Mouse (Mus musculus) Patski (cell line): Measurements from ENCODE around the gene Ano6. TPM values are rescaled to one million over a fixed set of nuclear protein-coding genes. Genes with fewer than 3 reads are reported as not detected.

Experiments used
- ATAC-seq: fragments of 100-300 bp; one replicate; pipeline ENCODE4 v1.8.0; 2021
- CTCF ChIA-PET: fragments of 350-600 bp; sonication (Branson Sonifier 250); formaldehyde crosslinking; loops from one replicate; lab custom pipeline; 2022; ENCODE audit warnings: inconsistent platforms; lab: Charles Lee
- POLR2A ChIA-PET: fragments of 350-600 bp; sonication (Branson Sonifier 250); formaldehyde crosslinking; loops from one replicate; lab custom pipeline; 2022; ENCODE audit warnings: antibody characterized with exemption, inconsistent platforms; lab: Charles Lee
- DNase-seq: peaks from one replicate; pipeline ENCODE4 v3.0.0-alpha.2; 2011; ENCODE audit warnings: low read depth, low spot score
- H3K27me3 ChIP-seq: fragments of 371-371 bp; one replicate; pipeline ENCODE4 v1.5.1; 2021
- CTCF ChIP-seq: fragments of 100-300 bp; IDR thresholded peaks from one replicate; pipeline ENCODE4 v1.5.1; 2021
- in situ Hi-C: fragments of 300-500 bp; cut with MboI; formaldehyde crosslinking; loops from 3 replicates; pipeline ENCODE4 v1.11.1; 2018; ENCODE audit warnings: low pct_unique_long_range_greater_than_20kb, mixed read lengths
- polyA plus RNA-seq: library from polyadenylated mRNA; unstranded; gene quantifications from one replicate; pipeline ENCODE4 v1.2.3, GENCODE M21; 2021

The Ano6 gene
- polyA plus RNA-seq, 1 experiment from 2014 or later, result 184 TPM

DNA sequence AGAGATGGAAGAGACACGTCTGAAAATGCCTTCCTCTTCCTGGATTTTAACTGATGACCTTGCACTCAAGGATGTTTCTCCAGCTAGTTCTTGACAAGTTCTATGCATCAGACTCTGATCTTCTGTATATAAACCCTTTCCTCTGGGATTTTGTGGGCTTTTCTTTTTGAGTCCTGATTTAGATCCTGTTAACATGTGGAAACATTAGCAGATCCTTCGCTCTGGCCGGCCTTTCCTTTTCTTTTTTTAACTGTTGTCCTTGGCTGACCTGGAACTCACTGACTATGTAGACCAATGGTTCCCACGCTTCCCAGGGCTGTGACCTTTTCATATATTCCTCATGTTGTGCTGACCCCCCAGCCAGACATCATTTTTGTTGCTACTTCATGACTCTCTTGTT is 45.4 kb downstream of the Ano6 start:
- in situ Hi-C loops, result no loop called here
- H3K27me3 ChIP-seq, result no peaks in the 10 kb centered on the region
- POLR2A ChIA-PET, result no interaction called here
- CTCF ChIA-PET, result no interaction called here
- TF ChIP-seq CTCF, result no peak
- ATAC-seq, result no peak
- DNase-seq, result no peak

DNA sequence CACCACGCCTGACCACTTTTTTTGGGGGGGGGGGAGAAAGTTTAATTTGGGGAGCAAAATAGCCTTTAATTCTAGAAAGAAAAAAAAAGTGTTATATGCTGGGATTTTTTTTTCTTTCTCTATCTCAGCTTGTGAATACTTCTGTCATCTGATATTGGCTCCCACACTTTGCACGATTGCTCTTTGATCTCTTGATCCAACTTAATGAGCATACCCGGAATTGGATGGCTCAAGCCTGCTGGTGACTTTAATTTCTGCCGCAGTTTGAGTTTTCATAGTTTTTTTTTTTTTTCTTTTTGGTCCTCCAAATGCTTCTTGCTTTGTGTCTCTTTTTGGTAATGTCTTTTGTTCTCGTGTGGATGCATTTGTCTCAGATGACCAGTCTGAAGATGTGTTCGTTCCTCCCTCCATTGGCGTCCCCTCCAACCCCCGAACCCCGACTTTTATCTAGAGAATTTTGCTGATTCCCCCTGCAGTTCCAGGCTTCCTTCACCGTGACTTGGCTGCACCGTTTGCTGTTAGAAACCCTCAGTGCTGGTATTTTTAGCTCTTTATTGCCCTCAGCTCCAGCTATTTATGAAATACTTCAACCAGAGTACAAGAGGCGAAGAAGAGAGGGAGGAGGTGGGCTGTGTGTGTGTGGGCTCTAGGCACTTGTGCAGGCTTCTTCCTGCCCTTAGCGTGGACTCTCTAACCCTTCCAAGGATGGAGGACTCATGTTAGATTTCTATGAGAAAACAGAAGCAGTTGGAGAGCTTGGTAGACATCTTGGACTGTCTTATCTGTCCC is 46.2 kb downstream of the Ano6 start:
- ATAC-seq, result no peak
- POLR2A ChIA-PET, result no interaction called here

DNA sequence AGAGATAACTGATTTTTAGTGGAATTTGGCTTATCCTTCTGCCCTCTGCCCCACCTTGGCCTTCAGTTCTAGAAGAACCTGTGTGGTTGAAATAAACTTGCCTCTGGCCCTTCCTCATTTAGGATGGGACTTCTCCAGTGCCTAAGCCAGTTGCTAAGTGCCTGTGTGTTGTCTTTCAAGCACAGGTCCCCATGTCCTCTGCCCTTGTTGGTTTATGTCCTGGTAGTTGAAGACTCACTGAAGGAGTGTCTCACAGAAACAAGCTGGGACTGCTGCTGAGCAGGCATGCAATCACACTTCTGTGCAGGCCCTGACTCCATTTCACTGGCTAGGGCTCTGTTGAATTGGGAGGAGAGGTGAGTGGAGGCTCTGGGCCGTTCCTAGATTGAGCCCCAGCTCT is 46.9 kb downstream of the Ano6 start:
- no peaks in the 10 kb centered on the region for H3K27me3 ChIP-seq

More for the DNA sequence above, 46.2 kb downstream of the Ano6 start:
- CTCF ChIA-PET, result no interaction called here
- DNase-seq, result no peak
- TF ChIP-seq CTCF, result no peak
- H3K27me3 ChIP-seq, result no peaks in the 10 kb centered on the region
- in situ Hi-C loops, result no loop called here

DNA sequence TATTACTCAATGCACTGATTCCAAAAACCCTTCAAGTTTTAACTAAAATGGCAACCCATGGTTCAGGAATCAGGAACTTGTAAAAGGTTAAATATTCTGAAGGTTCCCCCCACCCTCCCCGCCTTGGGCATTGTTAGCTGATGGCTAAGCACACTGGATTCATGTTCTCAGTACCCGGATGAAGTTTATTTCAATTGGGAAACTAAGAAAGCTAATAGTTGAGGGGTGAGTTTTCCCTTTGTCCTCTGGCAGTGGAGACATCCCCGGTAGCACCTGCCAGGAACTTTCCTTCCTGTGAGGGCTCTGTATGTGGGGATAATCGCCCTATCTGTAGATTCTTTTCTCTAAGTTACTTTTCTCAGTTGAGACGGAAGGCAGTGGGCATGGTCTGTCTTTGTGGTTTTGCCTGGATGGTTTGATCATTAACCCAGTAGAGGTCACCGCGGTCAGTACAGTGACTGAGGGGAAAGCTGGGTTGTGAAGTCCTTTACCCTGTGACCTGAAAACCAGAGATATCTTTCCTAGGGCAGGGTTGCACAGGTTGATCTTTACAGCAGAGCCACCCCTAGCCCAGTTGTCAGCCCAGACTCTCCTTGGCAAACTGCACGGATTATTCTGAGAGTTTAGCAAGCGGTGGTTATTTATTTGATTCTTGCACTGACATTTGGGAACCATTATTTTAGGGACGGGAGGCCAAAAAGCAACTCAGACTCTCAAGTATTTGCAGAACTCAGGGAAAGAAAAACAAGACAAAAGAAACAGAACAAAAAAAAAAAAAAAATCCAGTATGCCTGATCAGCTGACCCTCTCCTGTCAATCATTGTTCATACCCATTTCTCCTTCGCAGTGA is 47.8 kb downstream of the Ano6 start:
- POLR2A ChIA-PET, result interaction anchor here (0.5 to 0.6 kb wide), 2 partner anchors 341 to 1847 kb away, joined by 3 to 4 read pairs; no protein-coding TSS in a partner anchor
- no peak for TF ChIP-seq CTCF
- ATAC-seq (peak; percentile 79), DNase-seq (no peak)
- in situ Hi-C loops, result no loop called here
- H3K27me3 ChIP-seq, result no peaks in the 10 kb centered on the region
- CTCF ChIA-PET, result no interaction called here

More for the DNA sequence above, 46.9 kb downstream of the Ano6 start:
- TF ChIP-seq CTCF, result no peak
- ATAC-seq (no peak), DNase-seq (no peak)
- ChIA-PET POLR2A (no interaction called here), CTCF (no interaction called here)
- in situ Hi-C loops, result no loop called here

DNA sequence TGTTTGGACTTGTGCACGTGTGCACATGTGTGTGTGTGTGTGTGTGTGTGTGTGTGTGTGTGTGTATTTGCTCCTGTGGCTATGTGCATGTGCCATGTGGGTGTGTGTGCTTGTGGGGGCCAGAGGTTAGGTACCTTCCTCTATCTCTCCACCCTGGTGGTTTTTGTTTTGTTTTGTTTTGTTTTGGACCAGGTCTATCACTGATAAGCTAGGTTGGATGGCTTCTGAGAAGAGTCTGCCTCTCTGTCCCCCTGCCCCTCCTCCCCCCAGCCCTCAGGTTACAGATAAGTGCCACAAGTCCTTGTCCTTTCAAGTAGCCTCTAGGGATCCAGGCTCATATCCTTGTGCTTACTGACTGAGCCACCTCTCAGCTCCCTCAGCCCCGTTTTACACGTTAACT is 49.1 kb downstream of the Ano6 start:
- ATAC-seq (no peak), DNase-seq (no peak)
- no peak for TF ChIP-seq CTCF
- in situ Hi-C loops, result loop anchor here (10.0 kb wide), 1 partner anchor 445 kb away; the partner anchor contains the start of gene Arid2
- H3K27me3 ChIP-seq, result no peaks in the 10 kb centered on the region
- ChIA-PET POLR2A (interaction anchor here (0.6 to 1.4 kb wide), 2 partner anchors 9 to 52 kb away, joined by 4 read pairs; no protein-coding TSS in a partner anchor), CTCF (no interaction called here)

DNA sequence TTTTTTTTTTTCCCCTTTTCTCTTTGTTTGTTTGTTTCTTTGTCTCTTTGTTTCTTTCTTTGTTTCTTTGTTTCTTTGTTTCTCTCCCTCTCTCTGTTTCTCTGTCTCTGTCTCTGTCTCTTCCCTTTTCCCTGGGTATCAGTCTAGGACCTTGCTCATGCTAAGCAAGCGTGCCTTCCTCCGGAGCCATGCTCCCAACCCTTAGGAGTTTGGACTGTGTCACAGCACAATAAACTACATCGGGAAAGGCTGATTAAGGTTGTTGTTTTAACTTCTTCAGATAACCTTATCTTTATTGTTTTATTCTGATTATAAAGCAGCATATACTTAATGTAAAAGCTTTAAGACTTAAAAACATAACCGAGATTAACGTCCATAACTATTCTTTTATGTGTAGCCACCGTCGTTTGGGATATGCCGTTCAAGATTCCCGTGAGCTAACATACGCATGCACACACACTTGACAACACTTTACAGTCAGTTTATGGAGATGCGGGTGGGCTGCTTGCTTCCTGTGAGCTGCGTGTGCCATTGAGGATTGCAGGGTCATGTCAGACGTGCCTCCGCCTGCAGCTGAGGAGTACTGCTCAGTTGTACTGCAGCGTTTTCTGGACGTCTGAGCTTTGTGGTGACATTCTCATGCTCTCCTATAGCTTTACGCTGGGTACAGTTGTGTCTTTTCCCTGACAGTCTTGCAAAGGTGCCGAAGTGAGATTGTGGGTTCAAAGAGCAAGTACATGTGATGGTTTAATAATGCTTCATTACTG is 52.7 kb downstream of the Ano6 start:
- ATAC-seq, result no peak
- POLR2A ChIA-PET, result no interaction called here
- in situ Hi-C loops, result loop anchor here (10.0 kb wide), 1 partner anchor 441 kb away; the partner anchor contains the start of gene Arid2

DNA sequence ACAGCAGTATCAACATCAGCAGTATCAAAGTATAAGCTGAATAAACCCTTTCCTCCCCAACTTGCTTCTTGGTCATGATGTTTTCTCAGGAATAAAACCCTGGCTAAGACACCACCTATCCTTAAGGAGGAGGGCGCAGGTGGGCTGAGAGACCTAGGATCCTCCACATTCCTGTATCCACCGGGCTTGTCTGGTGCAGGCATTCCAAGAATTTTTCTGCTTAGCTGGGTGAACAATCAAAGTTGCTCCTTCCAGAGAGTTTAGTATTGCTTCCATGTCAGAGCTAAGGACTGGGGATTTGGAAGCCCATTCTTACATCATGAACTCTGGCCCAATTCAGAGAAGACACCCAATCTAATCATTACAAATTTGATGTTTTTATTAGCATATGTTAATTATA is 53.8 kb downstream of the Ano6 start:
- CTCF ChIA-PET, result interaction anchor here (1.0 to 1.4 kb wide), 2 partner anchors 12 to 16 kb away, joined by 3 to 4 read pairs; no protein-coding TSS in a partner anchor
- POLR2A ChIA-PET, result no interaction called here
- DNase-seq, result no peak
- H3K27me3 ChIP-seq, result no peaks in the 10 kb centered on the region
- in situ Hi-C loops, result loop anchor here (10.0 kb wide), 1 partner anchor 440 kb away; the partner anchor contains the start of gene Arid2
- peak; percentile 72 for ATAC-seq
- TF ChIP-seq CTCF, result no peak

More for the DNA sequence above, 52.7 kb downstream of the Ano6 start:
- no peak for TF ChIP-seq CTCF
- H3K27me3 ChIP-seq, result no peaks in the 10 kb centered on the region
- CTCF ChIA-PET, result interaction anchor here (0.9 to 2.4 kb wide), 3 partner anchors 17 to 42 kb away, joined by 3 to 4 read pairs (median 3); no protein-coding TSS in a partner anchor
- DNase-seq, result no peak

DNA sequence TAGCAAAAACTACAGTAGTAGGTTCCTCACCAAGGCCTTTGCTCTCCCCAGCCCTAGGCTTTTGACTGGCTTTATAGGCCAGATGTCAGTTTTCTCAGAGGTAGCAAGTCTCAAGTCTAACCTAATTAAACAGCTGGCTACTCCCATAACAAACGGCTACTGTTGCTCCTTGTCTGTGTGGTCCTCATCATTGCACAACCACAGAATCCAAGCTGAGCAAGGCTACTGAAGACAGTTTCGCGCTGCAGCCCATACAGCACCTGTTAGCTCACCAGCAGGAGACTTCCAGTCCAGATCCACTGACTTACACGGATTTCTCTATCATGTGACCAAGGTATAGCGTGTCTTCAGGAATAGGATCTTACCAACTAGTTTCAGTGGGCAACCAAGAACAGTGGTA is 55.5 kb downstream of the Ano6 start:
- no peak for TF ChIP-seq CTCF
- ChIA-PET POLR2A (no interaction called here), CTCF (no interaction called here)
- DNase-seq (no peak), ATAC-seq (no peak)
- in situ Hi-C loops, result loop anchor here (10.0 kb wide), 1 partner anchor 439 kb away; the partner anchor contains the start of gene Arid2
- H3K27me3 ChIP-seq, result no peaks in the 10 kb centered on the region

DNA sequence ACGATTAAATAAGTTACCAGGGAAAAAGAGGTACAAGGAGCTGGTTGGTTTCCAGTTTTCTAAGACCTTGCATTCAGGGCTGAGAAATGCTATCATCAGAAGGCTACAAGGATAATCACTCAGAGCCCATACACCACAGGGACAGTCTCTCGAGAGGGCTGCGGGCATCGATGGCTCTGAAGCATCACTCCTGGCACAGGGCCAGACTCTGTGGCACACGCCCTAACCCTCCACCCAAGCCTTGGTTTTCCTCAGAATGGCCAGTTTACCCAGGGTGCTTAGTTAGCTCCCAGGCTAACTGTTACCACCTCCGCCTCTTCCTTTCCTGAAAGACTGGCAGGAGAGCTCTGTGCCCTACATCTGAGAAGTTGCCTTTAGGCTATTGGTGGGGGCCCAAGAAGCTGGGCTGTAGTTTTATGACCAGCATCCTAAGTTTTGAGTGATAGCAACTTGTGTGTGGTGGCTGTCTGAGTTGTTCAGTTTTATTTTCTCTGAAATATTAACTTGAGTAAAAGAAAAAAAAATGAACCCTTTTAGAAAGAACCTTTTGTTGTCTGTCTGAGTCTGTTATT is 57.9 kb downstream of the Ano6 start:
- in situ Hi-C loops, result loop anchor here (10.0 kb wide), 1 partner anchor 436 kb away; the partner anchor contains the start of gene Arid2
- H3K27me3 ChIP-seq, result no peaks in the 10 kb centered on the region
- ChIA-PET POLR2A (interaction anchor here (1.0 kb wide), 1 partner anchor 9 kb away, joined by 4 read pairs; no protein-coding TSS in a partner anchor), CTCF (interaction anchor here (0.6 to 1.4 kb wide), 4 partner anchors 9 to 61 kb away, joined by 3 to 4 read pairs (median 3); no protein-coding TSS in a partner anchor)
- peak; percentile 49 for ATAC-seq
- DNase-seq, result no peak
- TF ChIP-seq CTCF, result no peak
